Mouse (Mus musculus): ENCODE data around the gene AU022252.

DNA sequence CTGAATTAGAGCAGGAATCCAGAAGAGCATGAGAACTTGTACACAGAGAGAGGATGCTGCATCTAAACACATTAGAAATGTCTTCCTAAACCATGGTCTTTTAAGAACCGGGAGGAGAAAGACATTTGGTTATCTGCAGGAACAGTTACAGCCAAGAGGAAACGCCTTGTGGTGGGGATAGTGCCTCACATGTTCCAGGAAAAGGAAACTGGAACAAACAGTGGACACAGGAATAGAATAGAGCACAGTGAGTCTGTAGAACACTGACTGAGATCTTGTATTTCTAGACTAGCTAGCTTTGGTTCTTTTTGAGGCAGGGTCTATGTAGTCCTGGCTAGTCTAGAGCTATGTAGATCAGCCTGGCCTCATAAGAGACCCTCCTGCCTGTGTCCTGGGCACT is 42.7 kb upstream of the AU022252 start:
- TF ChIP-seq POLR2A (IDR thresholded peaks at IDR 0.05; ENCODE audit: borderline replicate concordance, control insufficient read depth, low read depth, low read length), result no peak
- TF ChIP-seq CTCF (IDR thresholded peaks at IDR 0.05; ENCODE audit: control insufficient read depth, insufficient read depth, low read length), result no peak
